Mouse (Mus musculus) T-helper 17 cell (primary cell): Measurements from ENCODE around the gene Znrf1.

Experiments used
- in situ Hi-C, 2 experiments: fragments of 300-600 bp; cut with MboI, MseI; formaldehyde crosslinking; loops; 1 replicate in 1 of 2; 2 replicates in 1 of 2; pipeline ENCODE4 v1.15.1; 2025; ENCODE audit warnings: high pct_unique_total_duplicates in 2 of 2

The Znrf1 gene

GRCm38 (mm10) chr8:111594951-111595350 is 59.1 kb downstream of the Znrf1 start:
- in situ Hi-C loops, result no loop called here

GRCm38 (mm10) chr8:111595712-111596484 is 60.0 kb downstream of the Znrf1 start:
- in situ Hi-C loops, result no loop called here

GRCm38 (mm10) chr8:111596485-111596821 is 60.6 kb downstream of the Znrf1 start:
- in situ Hi-C loops, result no loop called here

GRCm38 (mm10) chr8:111597310-111597709 is 61.4 kb downstream of the Znrf1 start:
- in situ Hi-C loops, result no loop called here

GRCm38 (mm10) chr8:111599707-111600444 is 64.0 kb downstream of the Znrf1 start:
- in situ Hi-C loops, result no loop called here

- in situ Hi-C loops, result no loop called here
Measured at GRCm38 (mm10) chr8:111602050-111602449, 66.2 kb downstream of the Znrf1 start.

- in situ Hi-C loops, result no loop called here
Measured at GRCm38 (mm10) chr8:111604986-111605385, 69.1 kb downstream of the Znrf1 start.

- in situ Hi-C loops, result no loop called here
Measured at GRCm38 (mm10) chr8:111606961-111607360, 71.1 kb downstream of the Znrf1 start.

GRCm38 (mm10) chr8:111607414-111607813 is 71.5 kb downstream of the Znrf1 start:
- in situ Hi-C loops, result no loop called here

GRCm38 (mm10) chr8:111613181-111613580 is 77.3 kb downstream of the Znrf1 start:
- in situ Hi-C loops, result loop anchor here in 1 of 2 experiments (5.0 kb wide), 1 partner anchor 976 kb away; no protein-coding TSS in a partner anchor

- in situ Hi-C loops, result loop anchor here in 1 of 2 experiments (5.0 kb wide), 1 partner anchor 978 kb away; no protein-coding TSS in a partner anchor
Measured at GRCm38 (mm10) chr8:111614786-111615701, 79.1 kb downstream of the Znrf1 start.

- in situ Hi-C loops, result no loop called here
Measured at GRCm38 (mm10) chr8:111617812-111618211, 81.9 kb downstream of the Znrf1 start.

GRCm38 (mm10) chr8:111618273-111618672 is 82.4 kb downstream of the Znrf1 start:
- in situ Hi-C loops, result no loop called here

GRCm38 (mm10) chr8:111619936-111620335 is 84.0 kb downstream of the Znrf1 start:
- in situ Hi-C loops, result no loop called here

GRCm38 (mm10) chr8:111622104-111622503 is 86.2 kb downstream of the Znrf1 start:
- in situ Hi-C loops, result no loop called here

- in situ Hi-C loops, result no loop called here
Measured at GRCm38 (mm10) chr8:111622553-111622952, 86.7 kb downstream of the Znrf1 start.

- in situ Hi-C loops, result no loop called here
Measured at GRCm38 (mm10) chr8:111624081-111624852, 88.4 kb downstream of the Znrf1 start.

- in situ Hi-C loops, result loop anchor here in 1 of 2 experiments (5.0 kb wide), 1 partner anchor 98 kb away; no protein-coding TSS in a partner anchor
Measured at GRCm38 (mm10) chr8:111624853-111625221, 88.9 kb downstream of the Znrf1 start.

GRCm38 (mm10) chr8:111625694-111626527 is 90.0 kb downstream of the Znrf1 start:
- in situ Hi-C loops, result loop anchor here in 1 of 2 experiments (5.0 kb wide), 1 partner anchor 99 kb away; no protein-coding TSS in a partner anchor

- in situ Hi-C loops, result loop anchor here in 1 of 2 experiments (5.0 kb wide), 1 partner anchor 99 kb away; no protein-coding TSS in a partner anchor
Measured at GRCm38 (mm10) chr8:111626528-111626820, 90.6 kb downstream of the Znrf1 start.
